Mouse (Mus musculus) stomach, postnatal 0 days (tissue): ENCODE results near the gene Rbms3. TPM values are rescaled to one million over a fixed set of nuclear protein-coding genes. Genes with fewer than 3 reads are reported as not detected.

Experiments used
- ATAC-seq: fragments of 200-750 bp; cut with Nextera tagmentation; 2 replicates; pipeline ENCODE4 v1.8.0; 2017; ENCODE audit not compliant: low FRiP score, low TSS enrichment
- DNase-seq: peaks from one replicate; pipeline ENCODE4 v3.0.0-alpha.2; 2016; ENCODE audit warnings: low spot score
- H3K27ac ChIP-seq: fragments of 300-500 bp; sonication (generic); replicated peaks from 2 replicates; pipeline ENCODE4 v1.5.1; 2014; ENCODE audit warnings: mild to moderate bottlenecking, control low read depth
- H3K27me3 ChIP-seq: fragments of 300-500 bp; sonication (generic); 2 replicates; pipeline ENCODE4 v1.6.1; 2014; ENCODE audit warnings: low read length; ENCODE audit not compliant: control insufficient read depth, insufficient read depth
- H3K36me3 ChIP-seq: fragments of 300-500 bp; sonication (generic); 2 replicates; pipeline ENCODE4 v1.6.1; 2014; ENCODE audit warnings: low read length, mixed read lengths; ENCODE audit not compliant: control insufficient read depth, insufficient read depth
- H3K4me1 ChIP-seq: fragments of 300-500 bp; sonication (generic); replicated peaks from 2 replicates; pipeline ENCODE4 v1.6.1; 2014; ENCODE audit warnings: antibody characterized with exemption; ENCODE audit not compliant: control insufficient read depth, insufficient read depth
- H3K4me2 ChIP-seq: fragments of 300-500 bp; sonication (generic); replicated peaks from 2 replicates; pipeline ENCODE4 v1.6.1; 2014; ENCODE audit warnings: low read depth, mild to moderate bottlenecking, control low read depth, moderate library complexity
- H3K4me3 ChIP-seq: fragments of 300-500 bp; sonication (generic); 2 replicates; pipeline ENCODE4 v1.5.1; 2014; ENCODE audit warnings: low read depth, low read length, control low read depth
- H3K9ac ChIP-seq: fragments of 300-500 bp; sonication (generic); 2 replicates; pipeline ENCODE4 v1.6.1; 2014; ENCODE audit warnings: mild to moderate bottlenecking, low read length, control low read depth, mixed read lengths
- H3K9me3 ChIP-seq: fragments of 300-500 bp; sonication (generic); 2 replicates; pipeline ENCODE4 v1.6.1; 2016; ENCODE audit warnings: low read length; ENCODE audit not compliant: control insufficient read depth
- CTCF ChIP-seq: IDR thresholded peaks from 2 replicates; pipeline ENCODE4 v1.5.1; 2016; ENCODE audit warnings: antibody characterized with exemption, low read depth, mild to moderate bottlenecking, moderate library complexity
- EP300 ChIP-seq: optimal IDR thresholded peaks from 2 replicates; pipeline ENCODE3; 2016; ENCODE audit warnings: antibody characterized with exemption
- WGBS: fragments of 180-500 bp; shearing (Covaris S2); extraction: QIAGEN DNeasy Blood & Tissue Kit; methylation state at CpG from one replicate; pipeline ENCODE4 v1.1.7; 2014; 5-methylcytosine and 5-hydroxymethylcytosine counted together
- polyA plus RNA-seq: library from polyadenylated mRNA; unstranded; fragments of >200 nt; fragmentation: Nextera tagmentation; extraction: Ambion mirVana; gene quantifications from 2 replicates; pipeline ENCODE4 v1.2.1, GENCODE M21; 2015

Rbms3 gene
- polyA plus RNA-seq, 1 experiment from 2014 or later, result 20.9 TPM

GRCm38 (mm10) chr9:116762395-116763025 is 867.2 kb downstream of the Rbms3 start:
- 0 out of 2 replicates have a peak overlapping the region, but pooled peaks have one; percentile 35 for H3K27ac ChIP-seq
- TF ChIP-seq EP300 (no peak), CTCF (no peak)
- no peaks in the 10 kb centered on the region for H3K9me3 ChIP-seq
- H3K4me1 ChIP-seq, result no peaks in the 10 kb centered on the region
- H3K36me3 ChIP-seq, result no peaks in the 10 kb centered on the region
- H3K27me3 ChIP-seq, result no peaks in the 10 kb centered on the region
- ATAC-seq (peak; percentile 35), DNase-seq (peak; percentile 16)
- no peak overlapping the region for H3K4me3 ChIP-seq
- no peak overlapping the region for H3K4me2 ChIP-seq
- H3K9ac ChIP-seq, result no peak overlapping the region
- WGBS, result 53% methylated on average over 10 of the region's 10 CpGs

DNA sequence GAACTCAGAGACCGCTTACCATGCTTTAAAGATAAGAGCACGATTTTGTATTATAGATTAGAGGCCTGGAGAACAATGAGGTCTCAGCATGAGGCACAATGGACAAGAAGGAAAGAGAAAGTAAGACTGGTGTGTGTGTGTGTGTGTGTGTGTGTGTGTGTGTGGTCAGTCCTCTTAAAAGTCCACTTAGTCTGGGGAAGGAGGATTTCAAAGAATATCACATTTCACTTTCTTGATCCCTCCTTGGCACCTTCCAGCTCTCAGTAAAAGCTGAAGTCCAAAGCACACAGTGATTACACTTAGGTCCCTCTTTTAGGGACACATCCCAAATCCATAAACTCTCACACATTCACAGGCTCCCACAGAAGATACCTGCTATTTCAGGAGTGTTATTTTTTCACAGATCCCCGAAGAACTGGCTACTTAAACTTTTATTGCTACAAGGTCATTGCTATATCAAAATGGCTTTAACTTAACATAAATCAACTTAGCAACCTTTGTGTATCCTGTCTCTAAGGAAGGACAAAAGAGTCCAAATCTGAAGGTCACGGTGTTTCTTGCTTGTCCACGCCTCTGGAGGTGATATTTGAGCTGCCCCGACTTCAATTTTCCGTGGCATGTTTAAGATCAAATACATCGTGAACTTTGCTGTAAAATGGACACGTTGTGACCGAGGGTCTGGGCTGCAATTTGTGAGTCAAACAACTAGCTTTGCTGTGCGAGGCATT is 880.7 kb downstream of the Rbms3 start:
- 40% methylated on average over 11 of the region's 11 CpGs for WGBS
- no peak for TF ChIP-seq CTCF
- TF ChIP-seq EP300, result no peak
- no peak for ATAC-seq

GRCm38 (mm10) chr9:116748346-116748745 is 881.4 kb downstream of the Rbms3 start:
- Histone ChIP-seq H3K9me3 (no peaks in the 10 kb centered on the region), H3K4me2 (no peak overlapping the region), H3K4me3 (no peak overlapping the region), H3K27me3 (no peaks in the 10 kb centered on the region), H3K27ac (no peak overlapping the region), H3K4me1 (no peaks in the 10 kb centered on the region), H3K36me3 (no peaks in the 10 kb centered on the region), H3K9ac (no peak overlapping the region)
- DNase-seq, result no peak
- ATAC-seq, result no peak
- WGBS, result 63% methylated on average over 4 of the region's 4 CpGs
- no peak for TF ChIP-seq EP300
- no peak for TF ChIP-seq CTCF

More for the DNA sequence above, 880.7 kb downstream of the Rbms3 start:
- DNase-seq, result no peak
- Histone ChIP-seq H3K27ac (no peak overlapping the region), H3K9ac (no peak overlapping the region), H3K4me2 (no peak overlapping the region), H3K4me1 (no peaks in the 10 kb centered on the region), H3K27me3 (no peaks in the 10 kb centered on the region), H3K4me3 (no peak overlapping the region), H3K36me3 (no peaks in the 10 kb centered on the region), H3K9me3 (no peaks in the 10 kb centered on the region)

DNA sequence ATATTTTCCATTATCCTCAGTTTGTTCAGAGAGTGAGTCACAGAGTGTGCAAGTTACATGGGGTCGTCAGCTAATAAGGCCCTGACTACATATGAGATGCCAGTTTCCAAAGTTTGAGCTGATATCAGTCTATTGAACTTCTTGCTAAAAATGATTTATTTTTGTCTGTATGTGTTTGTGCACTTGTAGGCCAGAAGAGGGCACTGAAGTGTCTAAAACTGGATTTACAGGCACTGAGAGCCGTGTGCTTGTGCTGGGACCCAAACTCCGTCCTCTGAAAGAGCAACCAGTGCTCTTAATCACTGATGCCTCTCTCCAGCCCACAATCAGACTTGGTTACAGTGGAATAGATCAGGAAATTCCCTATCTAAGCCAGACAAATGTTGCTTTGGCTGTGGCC is 882.8 kb downstream of the Rbms3 start:
- 70% methylated on average over 3 of the region's 3 CpGs for WGBS
- ATAC-seq, result no peak
- Histone ChIP-seq H3K4me1 (no peaks in the 10 kb centered on the region), H3K36me3 (no peaks in the 10 kb centered on the region), H3K9me3 (no peaks in the 10 kb centered on the region), H3K27me3 (no peaks in the 10 kb centered on the region), H3K27ac (no peak overlapping the region), H3K4me3 (no peak overlapping the region), H3K4me2 (no peak overlapping the region), H3K9ac (no peak overlapping the region)
- no peak for DNase-seq
- TF ChIP-seq CTCF, result peak; percentile 47
- TF ChIP-seq EP300, result no peak

- H3K9me3 ChIP-seq, result no peaks in the 10 kb centered on the region
- H3K4me3 ChIP-seq, result no peak overlapping the region
- ATAC-seq, result no peak
- H3K4me2 ChIP-seq, result no peak overlapping the region
- no peak for DNase-seq
- 75% methylated on average over 2 of the region's 2 CpGs for WGBS
- no peak overlapping the region for H3K9ac ChIP-seq
- TF ChIP-seq EP300 (no peak), CTCF (peak; percentile 41)
- H3K4me1 ChIP-seq, result no peaks in the 10 kb centered on the region
- no peaks in the 10 kb centered on the region for H3K36me3 ChIP-seq
- H3K27me3 ChIP-seq, result no peaks in the 10 kb centered on the region
- no peak overlapping the region for H3K27ac ChIP-seq
Measured at GRCm38 (mm10) chr9:116737786-116738185, 891.9 kb downstream of the Rbms3 start.

DNA sequence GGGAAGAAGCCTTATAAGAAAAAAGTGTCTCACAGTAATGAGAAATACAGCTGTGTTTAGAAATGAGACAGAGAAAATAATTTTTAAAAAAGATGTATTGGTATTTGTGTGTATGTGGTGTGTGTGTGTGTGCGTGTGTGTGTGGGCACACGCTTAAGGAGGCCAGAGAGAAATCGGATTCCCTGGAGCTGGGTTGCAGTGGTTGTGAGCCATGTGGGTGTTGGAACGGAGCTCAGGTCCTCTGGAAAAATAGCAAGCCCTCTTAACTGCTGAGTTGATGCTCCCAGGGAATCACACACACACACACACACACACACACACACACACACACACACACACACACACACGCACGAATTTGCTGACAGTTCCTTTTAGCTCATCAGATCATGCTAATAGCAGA is 900.5 kb downstream of the Rbms3 start:
- 46% methylated on average over 6 of the region's 6 CpGs for WGBS
- Histone ChIP-seq H3K9ac (no peak overlapping the region), H3K9me3 (no peaks in the 10 kb centered on the region), H3K36me3 (no peaks in the 10 kb centered on the region; the same call in 1 of the 2 replicates), H3K4me3 (no peak overlapping the region), H3K27ac (peak overlapping the region; percentile 49; the same call in 1 of the 2 replicates), H3K4me1 (no peaks in the 10 kb centered on the region), H3K27me3 (no peaks in the 10 kb centered on the region), H3K4me2 (no peak overlapping the region)
- DNase-seq, result no peak
- TF ChIP-seq EP300, result no peak
- TF ChIP-seq CTCF, result no peak
- no peak for ATAC-seq
